Mouse (Mus musculus): ENCODE data around the gene Mdga1.
A peak's percentile ranks its signal among the peaks of the same experiment; 100 is the strongest.

Gene Mdga1

DNA sequence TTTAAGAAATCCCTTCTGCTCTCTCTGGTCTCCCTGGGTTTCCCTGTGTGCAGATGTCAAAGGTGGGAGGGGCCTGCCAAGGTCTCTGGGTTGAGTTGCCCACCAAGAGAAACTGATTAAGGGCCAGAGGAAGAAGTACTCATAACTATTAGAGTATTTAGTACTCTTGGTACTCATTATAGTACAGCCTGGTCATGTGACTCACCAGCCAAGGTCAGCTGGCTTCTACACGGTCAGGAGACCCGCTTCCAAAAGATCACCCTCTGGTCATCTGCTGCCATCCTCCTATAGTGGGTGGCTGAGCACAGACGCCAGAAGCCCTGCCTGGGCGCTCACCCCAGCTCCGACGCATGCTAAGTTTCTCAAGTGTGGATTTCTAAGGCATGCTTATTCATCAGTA lies 124.9 kb downstream of the Mdga1 start:
- DNase-seq (ENCODE audit: low read depth): no peak

DNA sequence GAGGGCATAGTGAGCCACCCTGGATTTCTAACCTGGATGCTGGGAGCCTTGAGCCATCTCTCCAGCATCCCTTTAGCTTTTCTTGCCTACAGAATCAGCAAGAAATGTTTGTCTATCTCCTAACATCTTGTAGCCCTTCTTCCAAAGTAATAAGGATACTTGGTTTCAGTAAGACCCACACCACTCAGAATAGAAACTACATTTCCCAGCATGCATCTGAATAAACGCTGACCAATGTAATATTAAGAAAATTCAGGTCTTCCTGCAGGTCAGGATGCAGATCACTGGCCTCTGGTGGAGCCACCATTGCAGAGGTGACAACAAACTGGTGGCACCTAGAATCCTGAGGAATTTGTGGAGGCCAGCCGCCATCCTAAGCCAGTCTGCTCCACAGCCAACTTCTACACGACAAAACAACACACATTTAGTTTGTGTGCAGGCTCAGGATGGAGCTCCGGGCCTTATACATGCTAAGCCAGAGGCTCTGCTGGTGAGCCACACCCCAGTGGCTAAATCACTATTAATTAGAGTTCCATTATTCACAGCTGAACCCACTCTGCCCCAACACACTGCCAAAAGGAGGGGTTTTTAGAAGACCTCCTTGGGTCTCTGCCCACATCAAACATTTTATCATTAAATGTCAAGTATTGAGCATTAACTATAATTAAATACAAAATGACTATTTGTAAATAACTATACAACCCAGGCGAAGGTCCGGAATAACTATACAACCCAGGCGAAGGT lies 126.3 kb downstream of the Mdga1 start:
- DNase-seq (ENCODE audit: low read depth): no peak

DNA sequence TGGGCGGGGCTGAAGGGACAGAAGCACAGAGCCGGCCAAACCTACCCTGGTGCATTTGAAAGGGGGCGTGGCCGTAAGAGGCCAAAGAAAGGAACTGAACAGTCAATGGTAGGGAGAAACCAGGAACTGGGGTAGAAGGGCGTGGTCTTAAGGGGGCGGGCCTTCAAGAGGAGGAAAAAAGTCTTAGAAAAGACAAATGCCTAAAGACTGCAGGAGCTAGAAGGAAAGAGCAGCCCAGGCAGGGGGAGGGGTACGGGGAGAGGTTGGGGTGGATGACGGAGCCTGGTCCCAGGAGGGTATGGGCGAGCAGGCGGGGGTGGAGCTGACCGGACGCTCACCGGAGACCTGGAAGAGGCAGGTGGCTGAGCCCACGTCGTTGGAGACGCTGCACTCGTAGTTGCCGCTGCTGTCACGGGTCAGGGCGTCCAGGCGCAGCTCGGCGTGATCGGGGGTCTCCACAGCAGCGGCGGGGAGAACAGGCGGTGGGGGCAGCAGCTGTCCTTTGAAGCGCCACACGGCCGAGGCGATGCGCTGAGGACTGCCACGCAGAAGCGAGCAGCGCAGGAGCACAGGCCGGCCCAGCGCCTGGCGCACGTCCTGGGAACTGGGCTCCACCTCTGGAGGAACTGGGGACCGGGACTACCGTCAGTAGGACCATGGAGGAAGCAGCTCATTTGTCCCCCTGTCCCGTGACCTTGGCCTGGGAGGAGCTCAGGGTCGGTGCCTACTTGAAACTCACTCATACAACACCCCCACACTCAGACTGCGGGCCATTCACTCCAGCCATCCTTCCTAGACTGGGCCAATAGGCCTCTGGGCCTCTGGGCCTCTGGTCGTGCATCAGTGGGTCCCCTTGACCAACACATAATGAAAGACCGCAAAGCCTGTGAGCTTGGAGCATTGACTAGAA lies 127.9 kb downstream of the Mdga1 start:
- no peak for DNase-seq (ENCODE audit: low read depth)

DNA sequence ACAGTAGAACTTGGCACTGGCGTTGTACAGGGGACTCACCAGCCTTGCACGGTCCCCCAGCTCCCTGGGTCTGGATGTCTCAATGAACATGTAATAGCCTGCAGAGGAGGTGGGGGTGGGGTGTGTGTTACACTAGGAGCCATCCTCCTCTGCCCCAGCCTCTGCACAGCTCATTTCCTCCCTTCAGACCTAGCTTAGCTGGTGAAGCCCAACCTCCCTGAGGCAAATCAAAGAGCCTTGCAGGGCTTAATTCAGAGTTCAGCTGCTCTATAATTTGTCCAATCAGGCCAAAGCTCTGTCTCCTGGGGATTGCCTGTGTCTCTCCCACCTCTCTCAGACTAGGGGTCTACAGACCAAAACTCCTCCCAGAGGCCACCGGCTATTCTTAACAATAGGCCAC lies 131.9 kb downstream of the Mdga1 start:
- DNase-seq (ENCODE audit: low read depth): no peak

DNA sequence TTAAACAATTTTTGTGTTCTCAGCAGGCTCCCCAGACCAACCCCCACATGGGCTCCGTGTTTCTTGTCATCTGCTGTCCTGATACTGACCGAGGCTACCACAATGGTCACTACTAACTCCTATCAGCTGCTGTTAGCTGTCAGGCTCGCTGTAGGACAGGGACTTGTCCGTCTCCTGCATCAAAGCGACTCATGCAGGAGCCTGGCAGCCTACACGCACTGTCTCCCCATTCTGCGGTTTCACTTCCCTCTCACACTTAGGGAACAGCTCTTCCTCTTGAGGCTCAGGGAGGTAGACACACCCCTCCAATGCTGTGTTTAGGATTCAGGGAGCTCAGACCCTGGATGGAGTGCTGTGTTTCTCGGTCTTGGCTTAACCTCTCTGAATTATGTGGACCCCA lies 132.4 kb downstream of the Mdga1 start:
- no peak for DNase-seq (ENCODE audit: low read depth)

DNA sequence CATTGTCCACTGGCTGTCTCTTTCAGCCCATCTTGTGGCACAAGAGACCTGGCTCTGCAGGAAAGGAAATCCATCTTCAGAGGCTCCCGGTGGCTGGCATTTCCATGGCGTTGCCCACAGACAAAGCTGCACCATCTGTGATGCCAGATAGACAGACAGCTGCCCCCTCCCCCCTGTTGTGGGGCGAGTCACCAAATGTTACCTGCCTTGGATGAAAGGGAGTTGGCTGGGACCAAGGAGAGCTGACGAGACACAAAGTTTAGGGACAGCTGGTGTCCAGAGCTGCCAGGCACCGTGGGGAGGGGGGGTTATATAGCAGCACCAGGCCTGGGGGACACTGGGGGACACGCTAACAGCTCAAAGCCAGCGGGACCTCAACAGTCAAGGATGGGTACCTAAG lies 135.1 kb downstream of the Mdga1 start:
- no peak for DNase-seq (ENCODE audit: low read depth)

DNA sequence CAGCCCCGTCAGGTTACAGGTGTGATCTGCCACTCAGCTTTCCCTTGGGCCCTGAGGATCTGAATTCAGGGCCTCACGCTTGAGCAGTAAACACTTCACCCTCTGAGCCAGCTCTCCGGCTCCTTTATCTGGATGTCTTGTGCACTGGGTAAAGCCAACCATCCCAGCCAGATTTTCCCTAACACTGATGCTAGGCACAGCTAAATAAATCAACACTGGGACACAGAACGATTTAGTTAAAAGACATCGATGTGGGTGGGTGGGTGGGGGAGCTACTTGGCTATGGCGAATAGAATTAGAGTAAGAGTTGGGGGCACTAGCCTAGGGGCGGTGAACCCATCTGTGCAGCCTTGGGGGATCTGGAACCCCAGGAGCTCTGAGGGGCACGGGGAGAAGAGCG lies 135.6 kb downstream of the Mdga1 start:
- no peak for DNase-seq (ENCODE audit: low read depth)

DNA sequence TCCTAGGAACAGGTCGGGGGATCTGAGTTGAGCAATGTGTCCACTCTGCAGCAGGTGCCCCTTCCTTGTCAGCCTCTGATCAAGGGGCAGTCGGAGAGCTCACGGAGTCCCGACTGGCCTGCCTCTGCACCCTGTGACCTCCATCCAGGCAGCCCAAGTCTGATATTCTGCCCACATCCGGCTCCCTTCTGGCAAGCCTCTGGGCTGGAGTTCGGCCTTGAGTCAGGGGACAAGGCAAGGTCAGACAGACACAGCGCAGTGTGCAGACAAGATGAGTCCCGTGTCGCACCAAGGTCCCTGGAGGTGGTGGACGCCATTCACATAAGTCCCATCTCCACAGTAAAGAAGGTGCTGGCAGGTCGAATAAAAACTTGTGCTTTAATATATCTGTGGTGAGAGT lies 138.2 kb downstream of the Mdga1 start:
- no peak for DNase-seq (ENCODE audit: low read depth)

DNA sequence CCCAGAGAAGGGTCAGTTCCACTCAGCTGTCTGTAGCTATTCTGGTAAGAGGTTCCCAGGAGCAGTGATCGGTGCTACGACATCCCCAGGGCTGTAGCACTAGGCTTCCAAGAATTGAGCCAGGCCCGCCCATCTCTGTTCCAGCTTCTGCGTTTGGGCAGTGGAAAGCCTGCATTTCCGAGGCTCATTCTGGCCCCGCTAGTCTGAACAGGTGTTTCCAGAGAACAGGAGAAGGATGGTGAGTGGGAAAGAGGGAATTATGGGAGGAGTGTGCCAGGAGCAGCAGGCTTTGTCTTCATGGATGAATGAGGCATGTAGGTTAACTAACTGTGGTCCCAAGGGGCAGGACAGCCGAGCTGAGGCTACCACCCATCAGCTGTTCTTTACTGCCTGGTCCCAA lies 140.8 kb downstream of the Mdga1 start:
- no peak for DNase-seq (ENCODE audit: low read depth)

DNA sequence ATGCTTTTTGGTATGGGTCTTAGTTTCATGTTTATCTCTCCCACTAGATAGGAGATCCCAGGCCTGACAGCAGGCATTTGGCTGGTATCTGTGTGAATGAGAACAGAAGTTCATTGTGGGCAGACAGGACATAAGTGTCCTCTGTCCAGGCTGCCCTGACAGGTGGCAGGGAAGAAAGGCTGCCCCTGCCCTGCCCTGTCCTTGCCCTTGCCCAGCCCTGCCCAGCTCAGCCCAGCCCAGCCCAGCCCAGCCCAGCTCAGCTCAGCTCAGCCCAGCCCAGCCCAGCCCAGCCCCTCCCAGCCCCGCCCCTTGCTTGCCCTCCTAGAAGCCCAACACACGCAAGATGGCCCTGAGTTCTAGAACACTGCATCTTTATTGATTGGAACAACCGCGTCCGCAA lies 142.3 kb downstream of the Mdga1 start:
- DNase-seq (ENCODE audit: low read depth): no peak

DNA sequence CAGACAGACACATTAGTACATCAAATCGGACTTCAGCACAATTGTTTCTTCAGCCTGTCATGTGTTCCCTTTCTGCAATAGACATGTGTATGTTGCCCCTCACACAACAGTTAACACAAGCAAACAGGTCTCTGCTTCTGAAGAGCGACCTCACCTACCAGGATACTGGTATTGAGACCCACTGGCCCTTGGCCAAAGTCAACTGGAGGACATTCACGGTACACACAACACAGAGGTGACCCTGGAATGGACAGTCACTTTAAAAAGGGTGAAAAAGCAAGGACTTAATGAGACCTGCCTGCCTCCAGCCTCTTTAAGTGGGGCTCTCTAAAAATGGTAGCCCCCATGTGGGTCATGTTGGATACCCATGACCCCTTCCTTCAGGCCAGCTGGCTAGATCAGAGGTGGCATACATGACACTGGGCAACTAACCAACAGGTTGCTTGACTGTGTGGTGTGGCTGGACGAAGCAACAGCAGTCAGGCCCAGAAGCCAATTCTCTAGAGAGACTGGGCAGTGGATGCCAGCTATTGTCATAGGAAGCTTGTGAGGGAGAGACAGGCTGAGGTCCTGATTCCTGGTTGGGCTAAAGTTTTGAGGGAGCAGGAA lies 145.3 kb downstream of the Mdga1 start:
- no peak for DNase-seq (ENCODE audit: low read depth)

DNA sequence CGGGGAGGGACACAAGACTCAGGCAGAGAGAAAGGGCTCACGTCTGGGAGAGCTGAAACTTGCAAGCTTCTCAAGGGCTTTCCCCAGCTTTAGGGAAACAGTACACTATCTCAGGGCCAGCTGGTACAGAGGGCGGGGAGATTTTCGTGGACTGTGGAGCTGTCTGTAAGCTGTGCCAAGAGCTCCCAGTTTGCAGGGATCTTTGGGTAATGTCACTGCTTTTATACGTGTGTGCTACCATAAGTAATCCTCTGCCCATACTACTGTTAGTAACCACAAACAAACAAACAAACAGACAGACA lies 145.7 kb downstream of the Mdga1 start:
- DNase-seq (ENCODE audit: low read depth): no peak

DNA sequence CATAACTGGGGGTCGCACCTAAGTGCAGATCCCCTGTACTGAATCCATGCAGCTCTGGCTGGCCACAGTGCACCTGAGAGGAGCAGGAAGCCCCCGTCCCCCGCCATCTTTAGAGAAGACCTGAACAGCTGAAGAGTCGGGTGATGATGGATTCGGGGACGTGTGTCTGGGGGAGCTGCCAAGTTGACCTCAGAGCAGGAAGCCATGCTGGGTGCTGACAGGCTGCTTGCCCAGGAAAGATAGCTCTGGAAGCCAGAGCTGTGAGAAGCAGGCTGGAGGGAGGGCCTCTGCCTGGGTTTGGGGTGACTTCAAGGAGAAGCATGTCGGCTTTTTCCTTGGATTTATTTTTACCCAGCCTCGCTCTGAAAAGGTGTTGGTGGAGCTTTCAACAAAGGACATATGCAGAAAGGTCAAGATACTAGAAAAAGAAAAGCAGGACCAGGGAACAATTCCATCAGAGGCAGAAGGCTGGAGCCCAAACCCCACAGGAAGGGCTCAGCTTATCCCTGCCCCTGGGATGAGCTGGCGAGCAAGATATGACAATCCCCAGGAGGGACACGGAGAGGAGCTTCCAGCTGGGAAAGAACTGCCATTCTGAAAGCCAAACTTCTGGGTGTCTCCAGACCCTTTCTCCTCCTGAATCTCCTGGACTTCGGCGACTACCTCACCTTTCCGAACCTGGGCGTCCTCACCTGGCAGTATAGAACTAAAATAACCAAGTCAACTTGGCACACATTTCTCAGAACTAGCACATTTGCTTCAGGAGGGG lies 146.3 kb downstream of the Mdga1 start:
- DNase-seq (ENCODE audit: low read depth): no peak

DNA sequence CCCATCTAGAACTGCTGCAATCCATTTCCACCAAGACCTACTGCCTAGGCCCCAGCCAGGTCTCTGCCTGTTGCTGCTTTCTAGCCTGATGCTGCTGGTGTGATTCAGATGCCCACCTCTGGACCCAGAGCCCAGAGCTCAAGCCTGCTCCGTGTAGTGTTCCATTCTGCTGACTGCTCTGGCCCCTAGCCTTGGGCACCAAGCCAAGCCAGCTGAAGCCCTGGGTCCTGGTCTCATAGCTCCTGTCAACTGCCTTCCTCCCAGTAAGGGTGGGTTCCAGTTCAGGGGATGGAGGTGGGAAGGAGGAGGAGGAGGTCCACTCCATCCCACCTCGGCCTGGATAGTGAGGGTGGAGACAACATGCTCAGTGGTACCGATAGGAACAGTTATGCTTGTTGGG lies 150.3 kb downstream of the Mdga1 start:
- DNase-seq (ENCODE audit: low read depth): no peak

DNA sequence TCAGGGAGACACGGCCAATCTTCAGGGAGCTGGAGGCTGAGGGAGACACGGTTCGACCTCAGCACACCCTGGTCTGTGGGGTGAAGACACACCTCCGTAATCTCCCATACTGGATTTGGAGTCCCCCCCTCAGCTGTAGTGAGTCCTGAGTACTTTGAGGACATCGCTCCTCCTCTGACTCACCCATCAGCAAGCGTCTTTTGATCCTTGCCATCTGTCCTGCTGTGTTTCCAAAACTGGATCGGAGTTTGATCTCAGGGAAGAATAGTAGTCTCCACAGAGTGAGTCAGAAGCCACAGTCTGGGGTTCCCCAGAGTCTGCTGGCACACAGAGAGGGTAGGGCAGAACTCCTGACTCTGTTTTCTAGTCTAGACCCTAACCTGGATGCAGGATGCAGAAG lies 150.9 kb downstream of the Mdga1 start:
- no peak for DNase-seq (ENCODE audit: low read depth)

DNA sequence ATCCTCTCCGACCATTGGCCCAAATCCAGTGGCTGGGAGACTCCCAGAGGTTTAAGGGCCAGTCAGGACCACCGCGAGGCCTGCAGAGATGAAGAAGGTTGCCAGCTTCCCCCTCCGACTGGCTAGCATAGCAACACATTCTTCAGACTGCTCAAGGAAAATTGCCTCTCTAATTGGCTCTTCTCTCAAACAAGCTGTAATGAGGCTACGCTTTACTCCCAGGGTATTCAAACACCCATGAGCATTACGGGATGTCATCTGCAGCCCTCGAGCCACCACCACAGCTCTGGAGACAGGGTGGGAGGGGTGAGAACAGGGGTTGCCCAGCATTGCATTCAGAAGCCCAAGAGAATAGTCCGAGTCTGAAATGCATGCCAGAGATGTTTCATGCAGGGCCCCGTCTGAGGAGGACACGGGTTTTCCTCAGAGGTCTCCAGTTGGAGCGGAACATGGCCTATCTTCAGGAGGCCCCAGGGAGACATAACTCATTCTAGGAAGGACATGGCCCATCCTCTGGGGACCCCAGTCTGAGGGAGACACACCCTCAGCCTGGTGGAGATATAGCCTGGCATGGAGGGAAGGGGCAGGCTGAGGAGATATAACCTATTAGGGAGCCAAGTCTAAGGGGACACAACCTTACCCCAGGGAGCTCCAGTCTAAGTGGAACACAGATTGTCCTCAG lies 151.5 kb downstream of the Mdga1 start:
- DNase-seq (ENCODE audit: low read depth): no peak

DNA sequence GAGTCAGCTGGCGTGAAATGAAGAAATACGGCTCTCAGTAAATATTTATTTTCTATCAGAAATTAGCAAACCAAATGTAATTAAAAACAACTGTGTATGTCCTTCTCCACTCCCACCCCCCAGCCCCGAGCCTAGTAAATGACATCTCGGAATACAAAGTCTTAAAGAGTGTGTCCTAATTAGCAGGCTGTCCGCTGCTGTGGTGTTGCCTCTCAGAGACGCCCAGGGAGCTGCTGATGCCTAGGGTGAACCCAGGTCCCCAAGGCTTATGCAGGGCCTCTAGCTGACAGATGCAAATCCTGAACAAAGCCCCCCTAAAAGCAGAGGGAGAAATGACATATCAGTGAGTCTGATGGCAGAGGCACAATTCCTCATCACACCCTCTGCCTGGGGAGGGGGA lies 155.1 kb downstream of the Mdga1 start:
- no peak for DNase-seq (ENCODE audit: low read depth)

DNA sequence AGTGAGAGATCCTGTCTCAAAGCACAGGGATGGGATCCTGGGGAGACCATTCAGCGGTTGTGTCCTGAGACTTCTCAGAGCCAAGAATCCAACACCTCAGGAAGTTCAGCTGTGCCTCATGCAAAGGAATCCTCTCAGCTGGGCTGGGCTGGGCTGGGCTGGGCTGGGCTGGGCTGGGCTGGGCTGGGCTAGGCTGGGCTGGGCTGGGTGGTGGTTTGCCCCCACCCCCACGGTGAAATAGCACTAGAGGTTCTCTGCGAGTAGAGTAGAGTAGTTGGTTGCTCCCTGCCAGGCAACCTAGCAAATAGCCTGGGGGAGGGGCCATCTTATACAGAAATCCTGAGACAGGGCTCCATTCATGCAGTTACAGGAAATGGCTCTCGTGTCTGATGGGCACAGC lies 156.6 kb downstream of the Mdga1 start:
- DNase-seq (ENCODE audit: low read depth): no peak

DNA sequence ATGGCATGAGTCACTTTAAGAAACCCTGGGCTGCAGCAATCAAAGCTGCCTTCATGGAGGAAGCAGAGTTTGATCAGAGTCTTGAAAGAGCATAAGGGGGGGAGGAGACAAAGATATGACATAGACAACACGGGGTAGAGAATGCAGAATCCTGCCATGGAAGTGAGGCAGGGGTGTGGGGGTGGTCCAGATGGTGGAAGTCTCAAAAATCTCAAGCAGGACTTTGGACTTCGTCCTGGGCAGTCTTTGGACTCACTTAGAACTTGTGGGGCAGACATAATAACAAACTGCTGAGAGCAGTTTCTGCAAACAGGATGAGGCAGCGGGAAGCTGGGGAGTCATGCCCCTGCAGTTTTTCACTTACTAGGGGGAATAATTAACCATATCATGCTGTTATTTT lies 166.3 kb downstream of the Mdga1 start:
- DNase-seq (ENCODE audit: low read depth): no peak

DNA sequence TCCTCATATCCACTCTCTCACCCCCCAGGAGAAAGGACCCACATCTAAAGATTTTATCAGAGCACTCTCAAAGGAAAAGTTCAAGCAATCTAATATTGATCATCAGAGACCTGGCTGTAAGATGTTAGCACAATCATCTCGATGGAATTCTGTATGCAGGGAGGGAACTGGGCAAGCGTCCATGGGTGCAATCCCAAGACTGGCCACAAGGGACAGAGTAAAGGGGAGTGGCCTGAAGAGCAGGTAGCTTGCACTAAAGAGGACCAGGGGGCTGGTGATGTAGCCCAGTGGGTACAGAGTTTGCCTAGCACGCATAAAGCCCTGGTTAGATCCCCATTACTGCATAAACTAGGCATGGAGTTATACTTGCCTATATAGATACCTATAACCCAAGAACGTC lies 168.5 kb downstream of the Mdga1 start:
- DNase-seq (ENCODE audit: low read depth): peak; percentile 73

DNA sequence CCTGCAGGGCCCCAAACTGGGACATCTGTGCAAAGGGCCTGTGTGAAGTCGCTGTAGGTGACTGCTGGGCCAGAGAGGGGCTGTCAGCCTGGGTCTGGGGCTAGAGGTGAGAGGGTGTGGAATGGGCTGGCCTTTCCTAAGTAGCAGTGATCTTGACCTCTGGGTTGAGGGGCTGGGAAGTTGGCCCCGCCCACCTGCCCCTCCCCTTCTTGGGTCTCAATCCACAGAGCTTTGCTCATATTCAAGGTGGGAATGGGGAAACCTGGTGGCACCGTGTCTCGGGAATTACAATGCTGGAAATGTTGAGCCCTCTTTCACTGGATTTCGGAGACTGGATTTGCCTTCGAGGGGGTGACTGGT lies 169.8 kb downstream of the Mdga1 start:
- no peak for DNase-seq (ENCODE audit: low read depth)
